Mouse (Mus musculus) mouse embryonic stem cell (cell line): ENCODE data around the gene 1700003H04Rik.

Source experiments
- in situ Hi-C, 2 experiments: fragments of 300-500 bp; cut with MboI; formaldehyde crosslinking; loops; 1 replicate in 1 of 2; 3 replicates in 1 of 2; pipeline ENCODE4 v1.14.3; 2019 to 2020; ENCODE audit warnings: low sequenced_read_pairs in 2 of 2, low pct_unique_long_range_greater_than_20kb in 1 of 2, mixed read lengths in 1 of 2; ENCODE audit not compliant: unreplicated experiment in 1 of 2

1700003H04Rik gene

DNA sequence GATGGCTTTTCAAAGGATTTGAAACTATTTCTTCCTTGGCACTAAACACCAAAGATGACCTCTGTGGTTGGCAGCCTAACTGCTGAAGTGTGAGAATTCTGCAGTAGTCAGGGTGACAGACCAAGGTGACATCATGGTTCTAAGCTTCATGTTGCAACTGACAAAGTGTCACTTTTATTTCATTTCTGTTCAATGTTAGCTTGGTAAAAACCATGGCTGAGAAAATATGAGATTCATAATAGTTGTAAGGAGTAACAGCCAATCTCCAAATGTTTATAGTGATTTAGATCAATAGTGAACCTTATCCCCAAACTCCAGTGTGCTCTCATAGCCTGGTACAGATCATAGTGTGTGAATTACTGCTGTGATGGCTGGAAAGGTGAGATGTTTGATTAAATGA, at the start of gene 1700003H04Rik:
Gene 1700003H04Rik (minus strand): TSS at position 101 of the 400 bp plus-strand sequence.
- in situ Hi-C loops: no loop called here

- in situ Hi-C loops: no loop called here
Observed at GRCm38 (mm10) chr3:124623031-124623430, 42.1 kb upstream of the 1700003H04Rik start.

DNA sequence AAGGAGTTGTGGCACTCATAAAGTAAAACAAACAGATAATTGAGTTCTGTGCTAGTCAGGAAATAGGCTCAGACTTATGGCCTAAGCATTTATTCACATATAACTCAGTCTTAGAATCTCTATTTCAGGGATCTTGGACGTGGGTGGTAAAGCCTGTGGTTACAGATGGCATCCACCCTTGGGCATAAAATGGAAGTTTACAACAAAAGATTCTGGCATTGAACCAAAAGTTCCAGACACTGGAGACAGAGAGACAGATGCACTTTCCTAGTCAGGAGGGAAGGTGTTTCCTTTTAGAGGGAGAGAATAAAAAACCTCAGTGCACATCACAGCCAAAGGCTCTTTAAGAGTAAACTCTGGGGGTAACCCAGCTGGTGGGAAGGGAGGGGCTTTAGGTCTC, 32.4 kb upstream of the 1700003H04Rik start:
- in situ Hi-C loops: no loop called here

GRCm38 (mm10) chr3:124609956-124610355, 29.1 kb upstream of the 1700003H04Rik start:
- in situ Hi-C loops: no loop called here

- in situ Hi-C loops: no loop called here
Observed at GRCm38 (mm10) chr3:124606021-124606517, 25.2 kb upstream of the 1700003H04Rik start.

- in situ Hi-C loops: no loop called here
Observed at GRCm38 (mm10) chr3:124605518-124605917, 24.6 kb upstream of the 1700003H04Rik start.

- in situ Hi-C loops: no loop called here
Observed at GRCm38 (mm10) chr3:124597789-124598188, 16.9 kb upstream of the 1700003H04Rik start.

- in situ Hi-C loops: no loop called here
Observed at GRCm38 (mm10) chr3:124587534-124587933, 6.6 kb upstream of the 1700003H04Rik start.

GRCm38 (mm10) chr3:124585761-124586160, 4.9 kb upstream of the 1700003H04Rik start:
- in situ Hi-C loops: no loop called here

- in situ Hi-C loops: no loop called here
Observed at GRCm38 (mm10) chr3:124557317-124557716, 23.6 kb downstream of the 1700003H04Rik start.

- in situ Hi-C loops: no loop called here
Observed at GRCm38 (mm10) chr3:124555963-124556362, 24.9 kb downstream of the 1700003H04Rik start.

DNA sequence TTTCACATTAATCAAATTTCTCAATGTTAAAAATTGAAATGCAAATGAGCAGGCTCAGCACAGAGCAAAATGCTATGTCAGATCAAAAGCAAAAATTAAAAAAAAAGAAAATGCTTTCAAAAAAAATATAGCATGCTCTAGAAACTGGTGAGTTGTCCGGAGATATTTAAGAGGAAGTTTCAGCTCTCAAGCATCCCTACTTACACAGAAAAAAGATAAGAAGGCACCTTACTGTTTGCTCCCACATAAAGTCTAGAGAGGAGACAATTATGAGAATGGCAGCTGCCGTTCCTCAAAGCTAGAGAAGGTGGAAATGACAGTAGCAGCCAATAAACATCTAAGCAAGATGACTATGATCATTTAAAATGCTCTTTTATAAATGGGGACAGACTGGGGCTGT, 25.8 kb downstream of the 1700003H04Rik start:
- in situ Hi-C loops: no loop called here

DNA sequence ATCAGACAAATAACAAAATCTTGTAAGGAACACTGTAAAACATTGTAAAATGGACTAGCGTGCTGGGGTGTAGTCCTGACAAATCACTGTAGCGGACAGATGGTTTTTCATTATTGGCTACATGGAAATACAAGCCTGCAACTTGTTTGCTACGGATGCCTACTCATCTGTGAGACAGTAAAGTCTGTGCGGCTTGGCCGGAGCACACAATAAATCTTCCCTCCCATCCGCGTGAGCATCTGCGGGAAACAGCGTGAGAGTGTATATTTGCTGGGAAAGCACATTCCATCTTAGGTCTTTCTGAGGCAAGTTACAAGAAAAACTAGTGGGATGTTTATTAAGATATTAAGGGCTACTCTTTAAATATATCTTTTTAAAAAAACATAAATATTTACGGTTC, 32.0 kb downstream of the 1700003H04Rik start:
- in situ Hi-C loops: no loop called here

DNA sequence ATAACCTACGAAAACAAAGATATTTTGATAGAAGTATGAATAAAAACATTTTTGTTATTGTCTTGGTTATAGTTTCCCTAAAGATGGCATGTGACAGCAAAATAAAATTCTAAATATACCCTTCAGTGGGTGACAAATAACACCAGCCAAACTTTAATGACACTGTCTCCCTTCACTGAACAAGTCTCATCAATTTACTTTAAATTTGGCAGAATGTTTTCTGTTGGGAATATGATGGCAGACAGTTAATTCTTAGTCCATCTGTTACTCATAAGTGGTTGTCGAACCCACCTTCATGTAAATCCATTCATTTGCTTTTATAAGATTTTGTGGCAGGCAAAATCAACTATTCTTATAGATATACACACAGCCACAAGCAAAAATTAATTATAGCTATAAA, 42.6 kb downstream of the 1700003H04Rik start:
- in situ Hi-C loops: no loop called here

DNA sequence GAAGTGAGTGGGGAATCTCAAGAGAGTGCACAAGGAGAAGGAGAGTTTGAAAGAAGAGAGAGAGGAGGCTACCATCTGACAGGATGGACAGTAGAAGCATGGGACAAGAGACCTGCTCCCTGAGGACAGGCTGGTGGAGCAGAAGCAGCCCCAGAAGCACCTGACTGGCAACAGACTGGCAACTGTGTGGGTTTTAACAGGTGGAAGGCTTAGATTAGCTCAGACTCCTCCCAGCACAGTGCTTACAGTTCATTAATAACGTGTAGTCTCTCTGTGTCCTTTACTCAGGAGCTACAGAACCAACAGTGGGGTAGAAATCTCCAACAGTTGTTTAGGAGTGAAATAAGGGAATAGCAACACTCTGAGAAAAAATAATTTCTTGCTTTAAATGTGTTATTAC, 44.3 kb downstream of the 1700003H04Rik start:
- in situ Hi-C loops: no loop called here

- in situ Hi-C loops: no loop called here
Observed at GRCm38 (mm10) chr3:124518786-124519185, 62.1 kb downstream of the 1700003H04Rik start.
